Mouse (Mus musculus) embryonic fibroblast, embryonic 13.5 days (primary cell): ENCODE measurements around the gene Atp6v1g2. TPM values are rescaled to one million over a fixed set of nuclear protein-coding genes. Genes with fewer than 3 reads are reported as not detected.

ENCODE experiments used
- H3K27ac ChIP-seq: 2 replicates; pipeline ENCODE4 v1.5.1; 2012; ENCODE audit warnings: low read length, control low read depth, inconsistent platforms; ENCODE audit not compliant: insufficient read depth
- H3K4me1 ChIP-seq: 2 replicates; pipeline ENCODE4 v1.6.1; 2011; ENCODE audit warnings: low read length; ENCODE audit not compliant: control insufficient read depth, insufficient read depth
- H3K4me3 ChIP-seq: 2 replicates; pipeline ENCODE4 v1.5.1; 2011; ENCODE audit warnings: mild to moderate bottlenecking, control low read depth, low read length; ENCODE audit not compliant: insufficient read depth
- CTCF ChIP-seq: IDR thresholded peaks from 2 replicates; pipeline ENCODE4 v1.5.1; 2011; ENCODE audit warnings: mild to moderate bottlenecking, control low read depth, low read length, moderate library complexity, borderline replicate concordance; ENCODE audit not compliant: insufficient read depth
- POLR2A ChIP-seq: IDR thresholded peaks from 2 replicates; pipeline ENCODE4 v1.6.1; 2011; ENCODE audit warnings: low read depth, mild to moderate bottlenecking, control low read depth, low read length, moderate library complexity
- polyA plus RNA-seq: library from polyadenylated mRNA; stranded (reverse); fragments of >200 nt; gene quantifications from 2 replicates; pipeline ENCODE4 v1.2.4, GENCODE M21; 2011; ENCODE audit warnings: low read depth; ENCODE audit not compliant: missing spikeins, insufficient read length

The Atp6v1g2 gene
- polyA plus RNA-seq, 1 experiment = 2.0 TPM

- Histone ChIP-seq H3K4me1 (no peaks in the 10 kb centered on the region), H3K27ac (no peak overlapping the region), H3K4me3 (no peak overlapping the region)
- no peak for TF ChIP-seq CTCF
- no peak for TF ChIP-seq POLR2A
Observed at GRCm38 (mm10) chr17:35253293-35254093, 20.0 kb downstream of the Atp6v1g2 start.

- Histone ChIP-seq H3K4me1 (no peaks in the 10 kb centered on the region), H3K27ac (no peak overlapping the region), H3K4me3 (no peak overlapping the region)
- TF ChIP-seq POLR2A (no peak), CTCF (peak; percentile 80; the same call in 1 of the 2 replicates)
Observed at GRCm38 (mm10) chr17:35254241-35255098, 21.0 kb downstream of the Atp6v1g2 start.

- no peaks in the 10 kb centered on the region for H3K4me1 ChIP-seq
- TF ChIP-seq POLR2A (no peak), CTCF (no peak)
- H3K4me3 ChIP-seq = no peak overlapping the region
- no peak overlapping the region for H3K27ac ChIP-seq
Observed at GRCm38 (mm10) chr17:35255301-35255700, 21.8 kb downstream of the Atp6v1g2 start.

GRCm38 (mm10) chr17:35255704-35256103, 22.2 kb downstream of the Atp6v1g2 start:
- H3K27ac ChIP-seq = no peak overlapping the region
- no peak for TF ChIP-seq POLR2A
- no peak for TF ChIP-seq CTCF
- H3K4me3 ChIP-seq = no peak overlapping the region
- no peaks in the 10 kb centered on the region for H3K4me1 ChIP-seq

GRCm38 (mm10) chr17:35257378-35257777, 23.9 kb downstream of the Atp6v1g2 start:
- no peak overlapping the region for H3K4me3 ChIP-seq
- TF ChIP-seq POLR2A = no peak
- no peak for TF ChIP-seq CTCF
- no peak overlapping the region for H3K27ac ChIP-seq
- H3K4me1 ChIP-seq = no peaks in the 10 kb centered on the region

DNA sequence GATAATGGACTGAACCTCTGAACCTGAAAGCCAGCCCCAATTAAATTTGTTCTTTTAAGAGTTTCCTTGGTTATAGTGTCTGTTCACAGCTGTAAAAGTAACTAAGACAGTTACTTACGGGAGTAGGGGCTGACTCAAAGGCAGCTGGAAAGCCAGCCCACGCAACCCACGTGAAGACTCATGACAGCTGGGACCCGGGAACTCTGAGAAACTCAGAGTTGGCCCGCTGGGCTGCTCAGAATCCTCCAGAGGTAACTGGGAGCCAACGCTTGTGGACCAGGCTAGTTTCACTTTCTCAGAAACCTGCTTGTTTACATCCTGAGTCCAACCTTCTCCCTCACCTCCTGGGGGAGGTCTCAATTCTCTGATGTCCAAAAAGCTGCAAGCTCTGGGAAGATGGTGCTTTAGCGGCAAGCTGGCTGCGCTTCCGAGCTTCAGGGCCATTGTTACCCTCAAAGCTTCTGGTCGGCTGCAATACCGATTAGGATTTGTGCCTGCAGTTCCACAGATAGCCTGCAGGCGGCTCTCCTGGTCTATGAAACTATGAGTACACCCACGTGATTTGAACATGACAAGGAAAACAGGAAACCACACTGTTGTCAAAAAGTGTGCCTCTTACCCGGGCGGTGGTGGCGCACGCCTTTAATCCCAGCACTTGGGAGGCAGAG, 24.5 kb downstream of the Atp6v1g2 start:
- Histone ChIP-seq H3K4me3 (peak overlapping the region; percentile 30; the same call in 1 of the 2 replicates), H3K4me1 (no peaks in the 10 kb centered on the region), H3K27ac (no peak overlapping the region)
- TF ChIP-seq POLR2A (no peak), CTCF (0 out of 2 replicates have a peak, but pooled peaks have one; percentile 32)

DNA sequence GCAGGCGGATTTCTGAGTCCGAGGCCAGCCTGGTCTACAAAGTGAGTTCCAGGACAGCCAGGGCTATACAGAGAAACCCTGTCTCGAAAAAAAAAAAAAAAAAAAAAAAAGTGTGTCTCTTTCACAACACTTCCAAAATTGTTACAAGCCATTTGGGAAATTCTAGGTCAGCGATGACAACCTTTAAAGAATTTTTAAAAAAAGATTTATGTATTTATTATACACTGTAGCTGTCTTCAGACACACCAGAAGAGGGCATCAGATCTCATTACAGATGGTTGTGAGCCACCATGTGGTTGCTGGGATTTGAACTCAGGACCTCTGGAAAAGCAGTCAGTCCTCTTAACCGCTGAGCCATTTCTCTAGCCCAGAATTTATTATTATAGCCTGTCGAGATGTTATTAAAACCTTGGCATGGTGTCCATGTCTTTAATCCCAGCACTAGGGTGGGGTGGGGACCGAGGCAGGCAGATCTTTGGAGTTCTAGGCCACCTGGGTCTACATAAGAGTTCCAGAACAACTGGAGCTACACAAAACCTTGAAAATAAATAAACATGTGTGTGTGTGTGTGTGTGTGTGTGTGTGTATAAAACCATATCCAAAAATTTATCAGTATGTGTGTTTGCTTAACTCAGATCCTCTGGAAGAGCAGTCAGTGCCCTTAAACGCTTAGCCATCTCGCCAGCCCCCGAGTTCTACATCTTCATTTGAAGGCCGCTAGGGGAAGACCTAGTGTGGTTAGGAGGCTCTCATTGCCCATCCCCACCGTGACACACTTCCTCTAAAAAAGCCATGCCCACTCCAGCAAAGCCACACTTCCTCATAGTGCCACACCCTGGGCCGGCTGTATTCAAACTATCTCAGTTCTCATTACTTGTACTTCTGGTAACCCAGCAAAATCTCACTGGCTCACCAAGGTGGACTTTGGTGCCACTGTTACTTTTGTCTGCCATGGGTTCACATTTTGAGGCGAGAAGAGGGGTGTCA, 25.3 kb downstream of the Atp6v1g2 start:
- TF ChIP-seq POLR2A (no peak), CTCF (no peak)
- no peak overlapping the region for H3K4me3 ChIP-seq
- no peaks in the 10 kb centered on the region for H3K4me1 ChIP-seq
- no peak overlapping the region for H3K27ac ChIP-seq

- no peak overlapping the region for H3K27ac ChIP-seq
Observed at GRCm38 (mm10) chr17:35259621-35260020, 26.2 kb downstream of the Atp6v1g2 start.

More at GRCm38 (mm10) chr17:35259621-35260020, 26.2 kb downstream of the Atp6v1g2 start:
- no peak overlapping the region for H3K4me3 ChIP-seq
- TF ChIP-seq POLR2A (no peak), CTCF (no peak)
- no peaks in the 10 kb centered on the region for H3K4me1 ChIP-seq
